Mouse (Mus musculus) embryonic facial prominence, embryonic 11.5 days (tissue): ENCODE measurements around the gene Pum3. TPM values are rescaled to one million over a fixed set of nuclear protein-coding genes. Genes with fewer than 3 reads are reported as not detected.

Experiments used
- ATAC-seq: fragments of 200-750 bp; cut with Nextera tagmentation; replicated peaks from 2 replicates; pipeline ENCODE4 v1.8.0; 2017; ENCODE audit warnings: low read depth; ENCODE audit not compliant: insufficient number of reproducible peaks, low FRiP score, low TSS enrichment
- DNase-seq: peaks from one replicate; pipeline ENCODE4 v3.0.0-alpha.2; 2015; ENCODE audit warnings: low spot score
- H3K27ac ChIP-seq: fragments of 300-500 bp; sonication (generic); replicated peaks from 2 replicates; pipeline ENCODE4 v1.5.1; 2014; ENCODE audit warnings: mild to moderate bottlenecking, low read depth, low read length, control low read depth
- H3K27me3 ChIP-seq: fragments of 300-500 bp; sonication (generic); 2 replicates; pipeline ENCODE4 v1.6.1; 2014; ENCODE audit warnings: mild to moderate bottlenecking, low read length, moderate library complexity, mixed read lengths; ENCODE audit not compliant: control insufficient read depth, insufficient read depth
- H3K36me3 ChIP-seq: fragments of 300-500 bp; sonication (generic); replicated peaks from 2 replicates; pipeline ENCODE4 v1.6.1; 2014; ENCODE audit warnings: low read depth, mild to moderate bottlenecking, low read length, moderate library complexity, mixed read lengths; ENCODE audit not compliant: control insufficient read depth, insufficient read depth
- H3K4me1 ChIP-seq: fragments of 300-500 bp; sonication (generic); 2 replicates; pipeline ENCODE4 v1.6.1; 2014; ENCODE audit warnings: low read length, mixed read lengths; ENCODE audit not compliant: control insufficient read depth, insufficient read depth
- H3K4me2 ChIP-seq: fragments of 300-500 bp; sonication (generic); 2 replicates; pipeline ENCODE4 v1.6.1; 2014; ENCODE audit warnings: low read depth, mild to moderate bottlenecking, control low read depth, low read length, moderate library complexity
- H3K4me3 ChIP-seq: fragments of 300-500 bp; sonication (generic); 2 replicates; pipeline ENCODE4 v1.5.1; 2014; ENCODE audit warnings: low read depth, low read length, control low read depth
- H3K9ac ChIP-seq: fragments of 300-500 bp; sonication (generic); replicated peaks from 2 replicates; pipeline ENCODE4 v1.6.1; 2014; ENCODE audit warnings: mild to moderate bottlenecking, control low read depth, low read length
- H3K9me3 ChIP-seq: fragments of 300-500 bp; sonication (generic); replicated peaks from 2 replicates; pipeline ENCODE4 v1.6.1; 2016; ENCODE audit warnings: mild to moderate bottlenecking, low read length, inconsistent platforms, mixed read lengths; ENCODE audit not compliant: control insufficient read depth
- WGBS: fragments of 180-500 bp; shearing (Covaris S2); extraction: QIAGEN DNeasy Blood & Tissue Kit; methylation state at CpG from one replicate; pipeline ENCODE4 v1.1.7; 2014; 5-methylcytosine and 5-hydroxymethylcytosine counted together
- polyA plus RNA-seq: library from polyadenylated mRNA; unstranded; fragments of >200 nt; fragmentation: Nextera tagmentation; extraction: Ambion mirVana; gene quantifications from 2 replicates; pipeline ENCODE4 v1.2.1, GENCODE M21; 2014

Gene Pum3
- polyA plus RNA-seq, 1 experiment from 2014 or later, result 110 TPM

GRCm38 (mm10) chr19:27370174-27370573 lies 59.5 kb downstream of the Pum3 start:
- Histone ChIP-seq H3K36me3 (no peaks in the 10 kb centered on the region), H3K4me3 (no peak overlapping the region), H3K4me1 (no peaks in the 10 kb centered on the region), H3K9ac (no peak overlapping the region), H3K4me2 (no peak overlapping the region), H3K9me3 (no peaks in the 10 kb centered on the region), H3K27me3 (no peaks in the 10 kb centered on the region), H3K27ac (no peak overlapping the region)
- ATAC-seq, result no peak
- 82% methylated on average over 2 of the region's 2 CpGs for WGBS
- DNase-seq, result no peak

GRCm38 (mm10) chr19:27369461-27370135 lies 60.0 kb downstream of the Pum3 start:
- no peaks in the 10 kb centered on the region for H3K9me3 ChIP-seq
- H3K4me2 ChIP-seq, result no peak overlapping the region
- H3K4me3 ChIP-seq, result no peak overlapping the region
- H3K27me3 ChIP-seq, result no peaks in the 10 kb centered on the region
- no peaks in the 10 kb centered on the region for H3K36me3 ChIP-seq
- DNase-seq (no peak), ATAC-seq (no peak)
- H3K9ac ChIP-seq, result no peak overlapping the region
- H3K27ac ChIP-seq, result no peak overlapping the region
- H3K4me1 ChIP-seq, result no peaks in the 10 kb centered on the region
- 87% methylated on average over 3 of the region's 3 CpGs for WGBS

- ATAC-seq, result no peak
- 85% methylated on average over 10 of the region's 10 CpGs for WGBS
- no peaks in the 10 kb centered on the region for H3K9me3 ChIP-seq
- no peak overlapping the region for H3K27ac ChIP-seq
- H3K36me3 ChIP-seq, result no peaks in the 10 kb centered on the region
- no peaks in the 10 kb centered on the region for H3K27me3 ChIP-seq
- no peak for DNase-seq
- no peak overlapping the region for H3K4me3 ChIP-seq
- H3K9ac ChIP-seq, result no peak overlapping the region
- no peaks in the 10 kb centered on the region for H3K4me1 ChIP-seq
- H3K4me2 ChIP-seq, result no peak overlapping the region
Observed at GRCm38 (mm10) chr19:27366113-27366746, 63.4 kb downstream of the Pum3 start.

GRCm38 (mm10) chr19:27364521-27364931 lies 65.1 kb downstream of the Pum3 start:
- H3K4me3 ChIP-seq, result no peak overlapping the region
- peak overlapping the region; percentile 11; the same call in 1 of the 2 replicates for H3K4me2 ChIP-seq
- peak; percentile 48 for DNase-seq
- H3K9me3 ChIP-seq, result no peaks in the 10 kb centered on the region
- H3K9ac ChIP-seq, result no peak overlapping the region
- 10% methylated on average over 8 of the region's 8 CpGs for WGBS
- H3K4me1 ChIP-seq, result no peaks in the 10 kb centered on the region
- H3K27me3 ChIP-seq, result no peaks in the 10 kb centered on the region
- no peak overlapping the region for H3K27ac ChIP-seq
- H3K36me3 ChIP-seq, result no peaks in the 10 kb centered on the region
- ATAC-seq, result no peak

- H3K9ac ChIP-seq, result no peak overlapping the region
- no peak for DNase-seq
- no peaks in the 10 kb centered on the region for H3K36me3 ChIP-seq
- WGBS, result 63% methylated on average over 4 of the region's 4 CpGs
- H3K4me1 ChIP-seq, result no peaks in the 10 kb centered on the region
- ATAC-seq, result no peak
- no peaks in the 10 kb centered on the region for H3K27me3 ChIP-seq
- H3K27ac ChIP-seq, result no peak overlapping the region
- H3K9me3 ChIP-seq, result no peaks in the 10 kb centered on the region
- no peak overlapping the region for H3K4me3 ChIP-seq
- no peak overlapping the region for H3K4me2 ChIP-seq
Observed at GRCm38 (mm10) chr19:27363891-27364290, 65.7 kb downstream of the Pum3 start.

- Histone ChIP-seq H3K27ac (no peak overlapping the region), H3K9me3 (no peaks in the 10 kb centered on the region), H3K36me3 (no peaks in the 10 kb centered on the region), H3K27me3 (no peaks in the 10 kb centered on the region), H3K4me3 (no peak overlapping the region), H3K9ac (no peak overlapping the region), H3K4me2 (no peak overlapping the region), H3K4me1 (no peaks in the 10 kb centered on the region)
- no peak for DNase-seq
- ATAC-seq, result no peak
Observed at GRCm38 (mm10) chr19:27360381-27360780, 69.2 kb downstream of the Pum3 start.

GRCm38 (mm10) chr19:27351700-27352099 lies 77.9 kb downstream of the Pum3 start:
- H3K4me2 ChIP-seq, result no peak overlapping the region
- DNase-seq (no peak), ATAC-seq (no peak)
- H3K9ac ChIP-seq, result no peak overlapping the region
- H3K27ac ChIP-seq, result no peak overlapping the region
- no peaks in the 10 kb centered on the region for H3K9me3 ChIP-seq
- H3K27me3 ChIP-seq, result no peaks in the 10 kb centered on the region
- H3K4me1 ChIP-seq, result no peaks in the 10 kb centered on the region
- no peak overlapping the region for H3K4me3 ChIP-seq
- WGBS, result 88% methylated on average over 6 of the region's 6 CpGs
- H3K36me3 ChIP-seq, result no peaks in the 10 kb centered on the region

GRCm38 (mm10) chr19:27346501-27346900 lies 83.1 kb downstream of the Pum3 start:
- Histone ChIP-seq H3K27me3 (no peaks in the 10 kb centered on the region), H3K27ac (no peak overlapping the region), H3K4me3 (no peak overlapping the region), H3K9me3 (no peaks in the 10 kb centered on the region), H3K36me3 (no peaks in the 10 kb centered on the region), H3K9ac (no peak overlapping the region), H3K4me1 (no peaks in the 10 kb centered on the region), H3K4me2 (no peak overlapping the region)
- DNase-seq (no peak), ATAC-seq (no peak)
- 78% methylated on average over 1 of the region's 1 CpGs for WGBS
